Mouse (Mus musculus) 3T3-L1 (cell line): Measurements from ENCODE around the gene Gprin1.
A peak's percentile ranks its signal among the peaks of the same experiment; 100 is the strongest.

Experiments
- DNase-seq: peaks from one replicate; pipeline ENCODE4 v3.0.0-alpha.2; 2015; ENCODE audit warnings: low read depth, low spot score

Gene Gprin1

DNA sequence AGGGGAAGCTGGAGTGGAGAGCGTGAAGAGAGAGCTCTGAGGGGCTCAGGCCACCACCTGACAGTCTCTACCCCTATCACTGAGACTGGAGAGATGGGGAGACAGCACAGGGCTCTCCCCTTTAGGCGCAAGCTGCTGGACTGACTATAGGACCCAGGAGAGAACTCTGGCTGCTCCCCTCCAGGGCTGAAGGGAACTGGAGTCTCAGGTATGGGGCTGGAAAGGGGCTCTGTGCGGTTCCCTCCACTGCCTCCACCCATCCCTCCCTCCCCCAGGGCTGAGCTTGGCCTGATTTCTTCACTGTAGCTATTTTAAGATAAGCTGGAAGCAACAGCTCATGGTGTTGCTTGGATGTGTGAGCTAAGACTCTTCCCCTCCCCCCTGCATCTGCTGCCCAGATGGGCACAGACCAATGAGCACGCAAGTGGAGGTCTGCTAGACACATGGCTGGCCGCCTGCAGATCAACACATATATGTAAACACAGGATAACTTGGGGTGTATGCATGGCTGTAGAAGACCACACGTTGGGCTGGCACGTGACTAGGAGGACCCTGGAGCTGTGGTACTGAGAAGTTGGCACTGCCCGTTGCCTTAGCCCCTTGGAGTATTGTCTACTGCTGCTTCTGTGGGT is 10.6 kb upstream of the Gprin1 start:
- peak; percentile 40 for DNase-seq

DNA sequence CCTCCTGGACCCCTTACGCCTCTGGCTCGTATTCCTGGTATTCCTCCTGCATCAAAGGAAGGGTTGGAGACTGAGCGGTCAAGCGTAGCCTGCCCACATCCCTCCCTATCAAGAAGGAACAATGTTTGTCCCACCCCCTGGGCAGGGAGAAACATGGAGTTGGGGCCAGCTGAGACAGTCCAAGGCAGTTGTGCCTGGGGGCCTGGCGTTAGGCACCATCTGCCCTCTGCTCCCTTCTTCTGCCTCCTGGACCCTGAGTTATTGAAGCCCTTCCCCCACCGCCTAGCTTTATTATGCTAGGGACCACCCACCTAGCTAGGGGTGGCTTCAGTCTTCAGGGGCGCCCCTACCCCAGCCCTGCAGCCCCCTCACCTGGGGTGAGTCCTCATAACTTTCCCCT is 9.8 kb upstream of the Gprin1 start:
- no peak for DNase-seq

DNA sequence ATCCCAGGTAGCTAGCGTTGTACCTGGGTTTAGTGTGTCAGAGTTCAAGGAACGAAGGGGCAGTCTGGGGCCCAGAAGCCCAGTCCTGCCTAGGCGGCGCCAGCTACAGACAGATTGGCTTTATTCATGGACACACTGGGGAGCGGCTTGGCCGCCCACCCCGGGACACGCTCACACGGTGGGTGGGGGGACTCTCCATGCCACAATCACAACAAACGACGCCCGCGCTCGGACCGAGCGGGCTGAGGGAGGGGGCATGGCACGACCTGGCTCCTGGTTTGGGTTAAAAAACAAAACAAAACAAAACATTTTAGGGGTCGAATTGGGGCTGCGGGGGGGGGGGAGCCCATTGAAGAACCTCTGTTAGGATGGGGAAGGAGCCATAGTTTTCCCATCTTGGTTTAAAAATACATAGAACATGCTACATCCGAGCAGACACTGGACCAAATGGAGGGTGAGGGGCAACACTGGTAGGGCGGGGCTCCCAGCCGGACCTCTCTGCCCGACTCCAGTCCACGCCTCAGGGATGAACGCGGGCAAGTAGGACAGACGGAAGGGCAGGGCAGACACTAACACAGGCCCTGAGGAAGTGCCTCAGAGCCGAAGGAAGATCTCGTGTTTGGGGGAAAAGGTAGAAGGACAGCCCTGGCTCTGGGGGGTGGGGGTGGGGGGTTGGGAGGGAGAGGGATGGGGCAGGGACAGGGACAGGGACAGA is 9.2 kb upstream of the Gprin1 start:
- DNase-seq, result no peak

DNA sequence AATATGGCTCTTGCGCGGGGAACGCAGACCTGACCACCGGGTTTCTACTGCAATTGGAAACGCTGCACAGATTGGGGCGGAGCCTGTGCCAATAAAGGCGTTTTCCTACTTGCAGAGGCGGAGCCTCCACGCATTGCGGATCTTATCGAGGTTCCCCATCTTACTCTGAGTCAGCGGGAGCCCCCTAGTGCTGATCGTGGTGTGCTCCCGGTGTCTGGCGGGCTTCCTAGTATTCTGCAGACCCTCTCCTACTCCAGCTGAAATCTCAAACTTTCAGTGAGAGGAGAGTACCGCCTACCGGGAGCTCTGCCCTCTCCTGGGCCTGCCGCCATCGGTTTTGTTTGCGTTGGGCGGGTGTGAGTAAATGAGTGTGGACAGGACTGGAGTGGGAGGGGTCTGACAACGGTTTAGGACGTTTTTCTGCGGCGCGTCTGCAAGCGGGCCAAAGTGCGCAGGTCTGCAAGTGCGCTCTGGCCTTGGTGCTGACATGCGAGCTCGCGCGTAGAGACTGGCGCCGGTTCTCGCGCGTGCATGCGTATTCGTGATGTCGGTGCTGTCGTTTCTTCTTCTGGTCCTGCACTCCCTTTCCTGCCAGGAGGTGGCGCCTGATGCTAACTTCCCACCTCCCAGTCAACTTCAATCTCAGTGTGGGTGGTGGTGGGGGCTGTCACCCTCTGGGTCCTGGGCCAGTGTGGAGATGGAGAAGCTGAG is 8.5 kb upstream of the Gprin1 start:
- peak; percentile 22 for DNase-seq

DNA sequence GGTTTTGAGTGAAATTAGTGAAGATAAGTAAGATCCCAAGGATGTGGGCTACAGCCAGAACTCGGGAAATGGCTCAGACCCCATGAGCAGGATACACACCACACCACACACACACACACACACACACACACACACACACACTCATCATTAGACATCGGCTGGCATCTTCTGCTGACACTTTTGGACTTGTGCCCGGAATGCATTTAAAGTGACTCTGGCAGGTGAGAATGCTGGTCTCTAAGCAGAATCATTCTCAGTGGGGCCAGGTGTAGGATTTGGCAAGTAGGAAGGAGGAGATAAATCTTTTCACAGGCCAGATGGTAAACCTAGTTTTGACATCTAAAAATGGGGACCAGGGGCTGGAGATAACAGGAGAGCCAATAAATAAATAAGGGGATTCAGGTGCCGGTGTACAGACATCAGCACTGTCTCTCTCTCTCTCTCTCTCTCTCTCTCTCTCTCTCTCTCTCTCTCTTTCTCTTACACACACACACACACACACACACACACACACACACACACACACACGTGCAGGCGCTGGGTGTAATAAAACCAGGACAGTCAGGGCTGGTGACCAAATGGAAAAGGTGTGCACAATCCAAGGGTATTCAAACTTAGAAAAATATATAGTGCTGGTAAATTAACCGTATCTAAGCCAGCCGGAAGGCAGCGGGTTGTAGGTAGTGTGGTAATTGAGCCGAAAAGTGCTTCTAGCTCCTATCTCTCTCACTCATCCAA is 7.6 kb upstream of the Gprin1 start:
- DNase-seq, result no peak

DNA sequence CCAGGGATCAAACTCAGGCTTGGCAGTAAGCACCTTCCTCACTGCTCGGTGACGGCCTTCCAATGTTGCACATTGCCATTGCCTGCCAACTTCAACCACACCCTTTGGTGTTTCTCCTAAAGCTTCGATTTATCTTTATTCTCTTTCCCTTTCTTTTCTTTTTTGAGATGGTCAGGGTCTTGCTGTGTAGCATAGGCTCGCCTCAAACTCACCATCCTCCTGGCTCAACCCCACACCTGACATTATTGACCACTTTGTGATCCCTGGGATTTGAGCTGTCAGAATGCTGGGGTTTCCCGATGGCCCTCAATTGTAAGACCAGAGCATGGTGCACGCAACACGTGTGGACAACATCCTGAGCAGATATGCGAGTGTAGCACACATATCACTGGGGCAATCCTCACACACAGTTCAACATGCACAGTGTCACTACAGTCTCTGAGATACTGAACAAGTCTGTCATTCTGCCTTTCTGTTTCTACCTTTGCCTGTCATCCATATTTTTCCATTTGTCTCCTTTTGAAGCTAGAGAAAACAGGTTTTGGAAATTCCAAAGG is 6.6 kb upstream of the Gprin1 start:
- no peak for DNase-seq

DNA sequence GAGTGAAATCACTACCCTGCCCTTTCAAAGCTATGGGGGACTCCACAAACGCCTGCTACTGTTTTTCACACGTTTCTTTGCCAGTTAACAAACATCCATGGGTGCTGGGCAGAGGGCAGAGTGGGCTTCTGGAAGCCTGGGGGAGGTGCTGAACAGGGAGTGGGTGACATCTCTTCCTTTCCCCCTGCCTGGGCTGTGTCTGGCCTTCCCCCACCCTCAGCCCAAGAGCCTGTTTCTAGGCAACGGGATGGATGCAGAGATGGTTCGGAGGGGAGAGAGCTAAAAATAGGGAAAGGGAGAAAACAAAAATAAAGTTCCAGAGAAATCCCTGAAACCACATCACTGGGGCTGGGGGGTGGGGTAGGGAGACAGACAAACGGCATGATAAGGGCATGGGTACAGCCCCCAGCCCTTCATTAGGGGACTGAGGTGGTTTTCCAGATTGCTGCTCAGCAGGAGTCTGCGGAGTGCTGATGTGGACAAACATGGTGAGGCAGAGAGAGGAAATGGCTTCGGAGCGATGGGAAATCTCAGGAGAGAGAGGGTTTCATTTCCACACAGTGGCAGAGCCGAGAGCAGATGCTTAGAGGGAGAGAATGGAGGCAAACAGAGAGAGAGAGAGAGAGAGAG is 5.6 kb upstream of the Gprin1 start:
- no peak for DNase-seq

DNA sequence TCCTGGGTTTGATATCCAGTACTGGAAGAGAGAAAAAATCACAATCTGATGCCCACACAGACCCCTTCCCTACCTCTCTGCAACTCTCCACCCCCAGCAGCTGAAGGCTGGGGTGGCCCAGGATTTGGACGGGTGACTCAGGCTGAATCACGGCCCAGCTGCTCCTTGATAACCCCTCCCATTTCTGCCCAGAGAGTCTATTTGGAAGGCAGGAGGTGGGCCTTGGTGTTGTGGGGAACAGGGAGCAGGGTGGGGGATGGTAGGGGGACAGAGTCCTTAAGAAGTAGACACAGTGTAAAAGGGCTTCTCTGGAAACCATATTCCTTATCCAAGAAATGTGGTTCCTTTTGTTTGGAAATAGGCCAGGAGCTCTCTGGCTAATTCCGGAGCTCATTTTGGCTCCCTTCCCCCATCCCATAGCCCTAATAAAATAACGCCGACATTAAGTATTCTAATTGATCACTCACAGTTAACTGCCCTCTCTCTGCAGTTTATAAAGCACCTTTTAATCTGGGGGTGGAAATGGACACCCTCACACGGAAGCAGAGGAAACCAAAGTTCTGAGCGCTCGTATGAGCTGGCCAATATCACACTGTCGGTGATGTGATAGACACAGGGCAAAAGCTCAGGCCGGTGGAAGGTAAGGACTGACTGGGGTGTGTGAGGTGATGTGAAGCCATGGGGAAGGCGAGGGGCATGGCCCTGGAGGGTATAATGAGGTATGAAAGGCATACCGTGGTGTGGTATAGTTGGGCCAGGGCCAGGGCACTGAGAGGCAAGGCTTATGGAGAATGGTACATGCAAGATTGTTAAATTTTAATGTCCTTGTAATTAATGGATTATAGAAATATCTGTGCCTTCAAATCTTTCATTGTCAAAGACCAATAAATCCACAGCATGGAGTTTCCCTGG is 4.8 kb upstream of the Gprin1 start:
- DNase-seq, result peak; percentile 51

DNA sequence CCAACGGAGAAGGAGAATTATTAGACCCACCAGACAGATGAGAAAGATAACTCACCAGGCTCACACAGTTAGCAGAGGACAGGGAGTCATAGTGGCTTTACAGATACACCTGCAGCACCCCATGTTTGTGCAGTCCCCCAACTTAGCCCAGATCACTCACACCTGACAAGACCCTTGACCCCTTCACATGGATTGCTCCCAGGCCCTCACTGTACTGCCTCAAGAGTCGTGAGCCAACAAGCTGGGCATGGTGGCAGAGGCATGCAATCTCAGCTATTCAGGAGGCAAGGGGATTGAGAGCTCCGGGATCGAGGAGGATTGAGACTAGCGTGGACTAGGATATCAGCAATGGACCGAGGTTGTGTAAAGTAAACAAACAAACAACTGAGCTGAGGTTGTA is 4.1 kb upstream of the Gprin1 start:
- no peak for DNase-seq

DNA sequence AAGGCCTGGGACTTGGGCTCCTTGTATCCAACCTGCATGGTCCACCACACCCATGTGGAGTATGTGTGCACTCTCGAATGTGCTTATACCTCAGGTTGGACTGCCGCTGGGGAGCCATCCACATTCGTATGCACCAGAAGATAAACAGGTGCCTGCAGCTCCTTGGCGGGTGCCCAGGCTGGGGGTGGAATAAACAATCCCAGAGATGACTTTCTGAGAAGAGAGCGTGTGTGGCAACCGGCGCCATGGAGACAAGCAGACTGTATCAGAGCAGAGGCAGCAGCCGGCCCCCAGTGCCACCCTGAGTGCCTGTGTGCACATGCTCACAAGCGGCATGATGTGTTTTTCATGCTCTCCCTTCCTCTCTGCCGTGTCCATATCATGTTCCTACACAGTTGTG is 3.0 kb upstream of the Gprin1 start:
- DNase-seq, result no peak

DNA sequence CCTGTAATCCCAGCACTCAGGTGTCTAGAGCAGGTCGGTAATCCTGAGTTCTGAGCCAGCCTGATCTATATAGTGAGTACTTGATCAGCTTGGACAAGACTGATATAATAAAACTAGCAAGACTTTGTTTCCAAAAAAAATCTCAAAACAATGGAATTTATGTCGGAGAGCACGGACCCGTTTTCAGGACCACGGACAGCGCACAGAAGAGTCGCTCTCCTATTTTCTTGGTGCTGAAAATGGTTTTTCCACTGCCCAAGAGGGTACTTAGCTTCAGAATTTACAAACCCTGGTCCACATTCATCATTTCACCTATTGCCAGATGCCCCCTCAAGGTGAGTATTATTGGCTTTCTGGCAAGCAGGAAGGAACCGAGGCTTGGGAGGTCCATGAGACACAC is 1.0 kb upstream of the Gprin1 start:
- peak; percentile 43 for DNase-seq

DNA sequence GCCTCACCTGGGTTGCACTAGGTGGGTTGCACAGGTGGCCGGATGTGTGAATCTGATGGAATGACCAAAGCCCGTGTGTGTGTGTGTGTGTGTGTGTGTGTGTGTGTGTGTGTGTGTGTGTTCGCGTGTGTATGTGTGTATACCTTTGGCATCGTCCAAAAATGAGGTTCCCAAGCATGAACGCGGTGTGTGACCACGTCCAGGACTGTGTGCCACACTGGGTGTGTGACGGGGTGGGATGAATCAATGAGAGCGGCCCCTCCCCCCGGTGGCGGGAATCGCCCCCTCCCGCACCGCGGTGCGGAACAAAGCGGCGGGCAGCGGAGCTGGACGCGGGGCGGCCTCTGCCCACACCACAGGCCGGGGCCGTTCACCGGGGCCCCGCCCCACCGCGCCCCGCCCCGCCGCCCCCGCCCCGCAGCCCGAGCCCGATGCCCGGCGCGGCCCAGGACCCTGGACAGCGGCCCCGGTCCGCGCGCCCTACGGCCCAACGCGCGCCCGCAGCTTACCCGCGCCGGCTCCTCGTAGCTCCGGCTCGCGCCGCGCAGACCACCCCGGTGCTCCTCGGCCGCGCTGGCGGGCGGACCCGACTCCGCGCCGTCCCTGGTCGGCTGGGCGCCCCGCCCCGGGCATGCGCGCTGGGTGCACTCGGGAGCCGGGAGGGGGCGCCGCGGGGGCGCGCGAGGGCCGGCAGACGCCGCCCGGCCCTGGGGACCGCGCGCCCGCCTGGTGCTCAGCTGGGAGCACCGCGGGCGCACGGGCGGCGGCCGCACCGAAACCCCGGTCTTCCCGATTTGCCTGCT is 412 bp downstream of the Gprin1 start:
- DNase-seq, result no peak

DNA sequence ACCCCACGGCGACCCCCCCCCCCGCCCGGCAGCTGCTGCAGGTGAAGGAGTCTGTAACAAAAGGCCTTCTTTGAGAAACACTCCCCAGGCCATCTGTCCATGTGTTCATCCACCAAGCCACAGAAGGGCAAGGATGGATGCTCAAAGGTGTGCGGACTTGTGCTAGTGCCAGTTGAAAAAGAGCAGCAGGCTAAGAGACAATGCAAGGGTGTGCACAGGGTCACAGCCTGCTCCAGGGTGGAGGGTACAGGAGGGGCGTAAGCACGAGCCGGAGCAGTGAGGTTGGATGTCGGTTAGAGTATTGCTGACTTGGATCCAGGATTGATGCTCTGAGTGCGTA is 983 bp downstream of the Gprin1 start:
- DNase-seq, result no peak

DNA sequence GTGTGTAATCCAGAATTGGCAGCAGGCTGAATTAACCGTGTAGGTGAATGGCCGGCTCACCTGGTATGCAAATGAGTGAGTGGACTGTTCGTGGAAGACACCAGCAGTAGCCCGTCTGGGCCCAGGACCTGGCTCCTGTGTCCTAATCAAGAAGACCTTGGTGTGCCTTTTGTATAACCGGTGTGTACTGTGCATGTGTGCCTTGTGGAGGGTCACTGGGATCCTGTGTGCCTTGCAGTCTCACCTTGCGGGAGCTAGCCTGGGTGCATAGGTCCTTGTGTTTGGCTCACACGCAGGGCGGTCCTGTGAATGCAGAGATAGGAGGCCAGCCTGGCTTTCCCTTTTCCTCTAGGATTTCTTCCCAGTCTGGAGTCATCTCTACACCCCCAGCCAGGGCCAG is 1.5 kb downstream of the Gprin1 start:
- DNase-seq, result no peak

DNA sequence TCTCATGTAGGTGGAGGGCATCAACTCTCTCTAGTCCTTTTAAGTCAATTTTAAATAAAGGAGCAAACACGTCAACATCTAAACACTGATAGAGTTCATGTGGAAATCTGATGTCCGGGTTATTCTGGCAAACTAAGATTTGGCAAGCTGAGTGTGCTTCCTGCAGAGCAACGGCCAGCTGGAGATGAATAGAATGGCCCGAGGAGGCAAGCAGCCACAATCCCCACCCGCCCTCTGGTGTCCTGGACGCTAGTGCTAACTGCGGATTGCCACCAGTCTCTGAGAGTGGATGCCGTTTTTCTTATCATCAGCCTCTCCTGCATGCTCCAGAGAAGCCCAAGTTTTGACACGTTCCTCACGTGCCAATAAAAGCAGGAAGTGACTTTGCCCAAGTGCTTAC is 2.8 kb downstream of the Gprin1 start:
- no peak for DNase-seq

DNA sequence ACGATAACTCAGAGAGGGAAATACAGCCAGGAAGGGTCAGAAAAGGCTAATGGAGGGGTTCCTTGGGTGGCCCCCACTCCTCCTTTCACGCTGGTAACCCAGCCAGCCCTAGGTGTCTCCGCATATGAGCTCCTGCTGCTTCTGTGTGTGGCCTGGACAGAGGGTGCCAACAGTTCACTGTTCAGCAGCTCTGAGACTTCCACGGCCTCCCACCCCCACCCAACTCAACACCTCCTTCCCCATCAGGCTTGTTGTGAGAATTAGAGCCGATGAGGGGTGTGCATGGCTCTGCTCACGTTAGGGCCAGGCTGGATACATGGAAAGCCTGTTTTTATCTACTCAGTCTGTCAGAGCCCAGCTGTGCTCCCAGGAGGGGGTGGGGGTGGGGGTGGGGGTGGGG is 3.6 kb downstream of the Gprin1 start:
- no peak for DNase-seq

DNA sequence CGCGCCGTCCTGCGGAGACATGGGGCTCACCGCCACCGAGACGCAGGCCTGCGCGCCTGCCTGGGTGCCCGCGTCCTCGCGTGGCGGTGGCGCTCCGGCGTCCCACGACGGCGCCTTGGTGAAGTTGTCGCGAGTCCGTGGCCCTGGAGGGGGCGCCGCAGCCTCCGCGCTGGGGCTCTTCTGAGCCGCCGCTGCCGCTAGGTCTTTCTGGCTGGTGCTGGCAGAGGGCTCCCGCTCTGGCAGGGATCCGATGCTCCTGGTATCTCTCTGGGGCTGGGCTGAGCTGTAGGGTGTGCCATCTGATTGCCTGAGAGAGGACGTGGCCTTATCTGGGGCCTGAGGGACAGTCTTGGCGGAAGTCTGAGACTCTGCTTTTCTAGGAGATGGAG is 11.5 kb downstream of the Gprin1 start:
- no peak for DNase-seq

DNA sequence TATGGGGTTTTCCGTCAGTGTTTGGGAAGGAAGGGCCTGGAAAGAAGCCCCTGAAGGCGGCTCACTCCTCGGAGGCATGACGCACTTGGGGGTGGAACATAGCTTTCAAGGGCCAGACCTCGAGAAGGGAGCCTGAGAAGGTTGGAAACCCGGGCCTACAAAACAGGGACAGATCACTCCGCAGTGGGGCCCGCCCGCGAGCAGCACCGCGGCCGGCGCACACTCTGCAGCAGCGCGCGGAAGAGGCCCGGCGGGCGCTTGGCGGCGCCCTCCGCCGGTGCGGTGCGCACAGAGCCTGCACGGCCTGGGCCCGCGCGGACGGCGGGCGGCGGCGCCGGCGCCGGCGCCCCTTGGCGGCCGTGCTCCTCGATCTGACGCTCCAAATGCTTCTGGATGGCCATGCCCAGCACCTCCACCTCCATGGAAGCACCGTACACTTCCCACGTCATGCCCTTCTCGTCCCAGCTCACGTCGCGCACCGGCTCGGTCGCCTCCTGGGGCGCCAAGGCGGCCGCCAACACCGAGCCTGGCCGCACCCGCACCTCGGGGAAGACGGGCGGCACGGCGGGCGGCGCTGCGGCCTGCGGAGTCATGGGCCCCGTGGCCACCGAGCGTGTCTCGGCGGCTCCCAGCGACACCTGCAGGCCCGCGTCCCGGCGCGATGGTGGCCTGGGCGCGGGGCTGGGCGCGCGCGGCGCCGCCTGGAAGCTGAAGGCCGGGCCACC is 12.0 kb downstream of the Gprin1 start:
- no peak for DNase-seq

DNA sequence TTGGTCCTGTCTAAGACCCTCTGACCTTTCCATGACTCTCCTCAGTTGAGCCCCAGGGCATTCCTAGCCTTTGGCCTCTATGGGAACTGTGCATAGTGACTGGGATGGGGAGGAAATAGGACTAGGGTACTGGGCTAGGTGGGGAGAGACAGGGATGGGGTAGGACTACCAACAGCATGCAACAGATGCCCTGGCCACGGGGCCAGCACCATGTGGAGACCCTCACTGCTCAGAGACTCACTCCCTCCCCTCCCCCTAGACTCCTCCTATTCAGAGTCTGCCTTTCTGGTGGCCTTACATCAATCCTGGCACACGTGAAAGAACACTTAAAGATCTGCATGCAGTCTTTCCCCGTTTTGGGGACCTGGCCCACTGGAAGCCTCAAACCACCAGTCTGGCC is 12.7 kb downstream of the Gprin1 start:
- DNase-seq, result no peak
